8 mouse cellular contexts compared by ENCODE assay signal in genomic region chr9:92249987-92250772, GRCm38 (mm10). TPM values are rescaled to one million over a fixed set of nuclear protein-coding genes. Genes with fewer than 3 reads are reported as not detected.
DNase-seq lines count a peak whose midpoint lies in the region; ATAC-seq and TF ChIP-seq lines count a peak whose summit lies in the region.

No protein-coding gene starts in this region.

- H3K9me3 ChIP-seq in heart, embryonic 11.5 days (replicated peaks; ENCODE audit: control insufficient read depth, low read length), result no peaks in the 10 kb centered on the region
- no peaks in the 10 kb centered on the region for H3K9me3 ChIP-seq in kidney, embryonic 14.5 days (ENCODE audit: control insufficient read depth, low read length)

- peaks cover 49% of the 10 kb centered on the region for H3K79me2 ChIP-seq in C2C12 (ENCODE audit: control insufficient read depth, insufficient read depth)
- H3K79me2 ChIP-seq in liver, adult 2 months (ENCODE audit: control insufficient read depth, insufficient read depth, low read length), result no peaks in the 10 kb centered on the region; the same call in 1 of the 2 replicates

- H3K79me3 ChIP-seq in C2C12 (ENCODE audit: low read depth), result peaks cover 44% of the 10 kb centered on the region

- no peaks in the 10 kb centered on the region for H3K27me3 ChIP-seq in C2C12 (ENCODE audit: control insufficient read depth, insufficient read depth, insufficient read length)
- no peaks in the 10 kb centered on the region for H3K27me3 ChIP-seq in heart, embryonic 11.5 days (ENCODE audit: control insufficient read depth, insufficient read depth, low read length)
- no peaks in the 10 kb centered on the region for H3K27me3 ChIP-seq in kidney, embryonic 14.5 days (ENCODE audit: control insufficient read depth, insufficient read depth, low read length)
- H3K27me3 ChIP-seq in liver, adult 2 months (ENCODE audit: control insufficient read depth, insufficient read depth, low read length), result no peaks in the 10 kb centered on the region

- peak; percentile 91 for DNase-seq in liver, adult 2 months (ENCODE audit: extremely low read depth, low read depth, low spot score)
- DNase-seq in spleen, postnatal 36 days (ENCODE audit: low spot score in 2 of 2), result peak; percentile 54 to 63

- H3K27ac ChIP-seq in bone marrow macrophage, adult 2 months (ENCODE audit: insufficient read depth, low read depth, low read length), result peak overlapping the region; percentile 96
- H3K27ac ChIP-seq in heart, embryonic 11.5 days (ENCODE audit: low read depth, low read length), result peak overlapping the region; percentile 97
- H3K27ac ChIP-seq in kidney, embryonic 14.5 days (ENCODE audit: low read depth, low read length), result peak overlapping the region; percentile 98
- H3K27ac ChIP-seq in liver, adult 2 months (replicated peaks; ENCODE audit: insufficient read depth, low read depth, low read length), result peak overlapping the region; percentile 91

- under 1% methylated on average over 40 of the region's 40 CpGs for WGBS in heart, embryonic 11.5 days (ENCODE audit: insufficient replicate concordance)
- WGBS in kidney, embryonic 14.5 days, result under 1% methylated on average over 40 of the region's 40 CpGs
- WGBS in liver, adult 2 months, result under 1% methylated on average over 40 of the region's 40 CpGs

- peaks cover 4% of the 10 kb centered on the region for H3K36me3 ChIP-seq in C2C12 (ENCODE audit: control insufficient read depth, insufficient read depth)
- H3K36me3 ChIP-seq in heart, embryonic 11.5 days (ENCODE audit: control insufficient read depth, insufficient read depth, low read length), result no peaks in the 10 kb centered on the region
- H3K36me3 ChIP-seq in kidney, embryonic 14.5 days (ENCODE audit: control insufficient read depth, insufficient read depth, low read length), result no peaks in the 10 kb centered on the region
- H3K36me3 ChIP-seq in liver, adult 2 months (ENCODE audit: control insufficient read depth, insufficient read depth, low read length), result peaks cover 1% of the 10 kb centered on the region; the same call in 1 of the 2 replicates

- peak overlapping the region; percentile 86 for H3ac ChIP-seq in C2C12 (ENCODE audit: control insufficient read depth, insufficient read length, low read depth)

- peak overlapping the region; percentile 69 for H3K4me2 ChIP-seq in heart, embryonic 11.5 days
- H3K4me2 ChIP-seq in kidney, embryonic 14.5 days (replicated peaks; ENCODE audit: low read depth, low read length), result peak overlapping the region; percentile 59

- H3K9ac ChIP-seq in heart, embryonic 11.5 days (ENCODE audit: low read depth, low read length), result peak overlapping the region; percentile 85
- H3K9ac ChIP-seq in kidney, embryonic 14.5 days (ENCODE audit: low read depth, low read length), result peak overlapping the region; percentile 75
- peak overlapping the region; percentile 83 for H3K9ac ChIP-seq in liver, adult 2 months (ENCODE audit: low read depth, low read length)

- TF ChIP-seq POLR2A in bone marrow macrophage, adult 2 months (IDR thresholded peaks at IDR 0.05; ENCODE audit: borderline replicate concordance, low read depth, low read length), result no peak
- TF ChIP-seq POLR2A in liver, adult 2 months (IDR thresholded peaks at IDR 0.05; ENCODE audit: extremely low read depth, insufficient read depth, low read length), result peak; percentile 42; the same call in 1 of the 2 replicates

- peak overlapping the region; percentile 63 for H3K4me3 ChIP-seq in C2C12 (ENCODE audit: insufficient read depth, poor library complexity, severe bottlenecking)
- H3K4me3 ChIP-seq in bone marrow macrophage, adult 2 months (ENCODE audit: insufficient read depth, low read length), result peak overlapping the region; percentile 89
- H3K4me3 ChIP-seq in heart, embryonic 11.5 days (ENCODE audit: low read depth, low read length), result peak overlapping the region; percentile 75
- H3K4me3 ChIP-seq in kidney, embryonic 14.5 days (ENCODE audit: low read length), result peak overlapping the region; percentile 68
- peak overlapping the region; percentile 86 for H3K4me3 ChIP-seq in liver, adult 2 months (ENCODE audit: insufficient read depth, low read depth, low read length)

- peaks cover 22% of the 10 kb centered on the region for H3K4me1 ChIP-seq in bone marrow macrophage, adult 2 months (ENCODE audit: control insufficient read depth, insufficient read depth, low read length)
- H3K4me1 ChIP-seq in heart, embryonic 11.5 days (ENCODE audit: control insufficient read depth, insufficient read depth, low read length), result peaks cover 8% of the 10 kb centered on the region
- H3K4me1 ChIP-seq in kidney, embryonic 14.5 days (ENCODE audit: control insufficient read depth, insufficient read depth, low read length), result peaks cover 12% of the 10 kb centered on the region
- peaks cover 9% of the 10 kb centered on the region; the same call in 1 of the 2 replicates for H3K4me1 ChIP-seq in liver, adult 2 months (ENCODE audit: control insufficient read depth, insufficient read depth, low read length)

- peak; percentile 74 for ATAC-seq in erythroblast, adult 5-6 weeks (replicated peaks; ENCODE audit: low FRiP score, poor library complexity, severe bottlenecking)
- ATAC-seq in heart, embryonic 11.5 days (replicated peaks; ENCODE audit: insufficient number of reproducible peaks, low FRiP score, low TSS enrichment), result peak; percentile 88
- peak; percentile 96 for ATAC-seq in kidney, embryonic 14.5 days (ENCODE audit: low FRiP score, low TSS enrichment)
- peak; percentile 75 for ATAC-seq in monocyte, adult 5-6 weeks (replicated peaks; ENCODE audit: insufficient number of reproducible peaks, low FRiP score, low TSS enrichment, poor library complexity, severe bottlenecking)

- no peak for TF ChIP-seq CTCF in C2C12 (IDR thresholded peaks at IDR 0.05; ENCODE audit: control insufficient read depth, insufficient read depth, insufficient read length)
- 0 out of 2 replicates have a peak, but pooled peaks have one; percentile 11 for TF ChIP-seq CTCF in bone marrow macrophage, adult 2 months (IDR thresholded peaks at IDR 0.05; ENCODE audit: low read depth, low read length)
- 0 out of 2 replicates have a peak, but pooled peaks have one; percentile 2 for TF ChIP-seq CTCF in liver, adult 2 months (IDR thresholded peaks at IDR 0.05; ENCODE audit: low read depth, low read length)

TF ChIP-seq in C2C12, 6 proteins besides CTCF, POLR2A, EP300 and RAD21:
- TF ChIP-seq USF1 (IDR thresholded peaks at IDR 0.05; ENCODE audit: low read depth), result peak; percentile 46
- TF ChIP-seq CEBPB (IDR thresholded peaks at IDR 0.05; ENCODE audit: low read depth), result no peak

RNA-seq across cellular contexts. Expression of gene Plscr1, which starts 0.6 kb away (rescaled TPM):
- 41.1 TPM for polyA plus RNA-seq in C2C12 (2012; fragmentation: generic; extraction: Trizol)
- 11.3 and 15.7 TPM in 2 replicates for polyA plus RNA-seq in bone marrow macrophage, adult 2 months (2012; ENCODE audit: insufficient read depth, insufficient read length, missing spikeins)
- total RNA-seq in erythroblast, adult 5-6 weeks (2015; ENCODE audit: low replicate concordance), result 17.8 and 35.2 TPM in 2 replicates
- total RNA-seq in erythroblast, adult 5-6 weeks (2017; ENCODE audit: low replicate concordance), result 19.1 TPM in 2 replicates
- polyA plus RNA-seq in heart, embryonic 11.5 days (2014; fragmentation: Nextera tagmentation; extraction: Ambion mirVana), result 40.1 and 41.2 TPM in 2 replicates
- 83.5 and 91.2 TPM in 2 replicates for polyA plus RNA-seq in kidney, embryonic 14.5 days (2014; fragmentation: Nextera tagmentation; extraction: Ambion mirVana)
- total RNA-seq in liver, adult 2 months (2014; rRNA removed), result 13.5 and 18.3 TPM in 2 replicates
- 7.1 and 9.9 TPM in 2 replicates for polyA plus RNA-seq in liver, adult 2 months (2012; rRNA removed)
- total RNA-seq in monocyte, adult 5-6 weeks (2017), result 29.5 to 34.6 TPM (median 32.6 TPM) in 3 replicates

RNA-seq across cellular contexts. Expression of gene Plscr2, which starts 25.2 kb away (rescaled TPM):
- 7.1 TPM for polyA plus RNA-seq in C2C12 (2012; fragmentation: generic; extraction: Trizol)
- polyA plus RNA-seq in bone marrow macrophage, adult 2 months (2012; ENCODE audit: insufficient read depth, insufficient read length, missing spikeins), result not detected in 2 replicates
- total RNA-seq in erythroblast, adult 5-6 weeks (2015; ENCODE audit: low replicate concordance), result not detected in 2 replicates
- total RNA-seq in erythroblast, adult 5-6 weeks (2017; ENCODE audit: low replicate concordance), result not detected in 2 replicates
- polyA plus RNA-seq in heart, embryonic 11.5 days (2014; fragmentation: Nextera tagmentation; extraction: Ambion mirVana), result 3.4 and 5.1 TPM in 2 replicates
- polyA plus RNA-seq in kidney, embryonic 14.5 days (2014; fragmentation: Nextera tagmentation; extraction: Ambion mirVana), result 6.0 and 11.6 TPM in 2 replicates
- 27.4 and 51.6 TPM in 2 replicates for total RNA-seq in liver, adult 2 months (2014; rRNA removed)
- 13.6 and 13.9 TPM in 2 replicates for polyA plus RNA-seq in liver, adult 2 months (2012; rRNA removed)
- 0.39 TPM in 1 of 3 replicates, not detected in the others for total RNA-seq in monocyte, adult 5-6 weeks (2017)

RNA-seq across cellular contexts. Expression of gene Plscr5, which starts 57.4 kb away (rescaled TPM):
- polyA plus RNA-seq in C2C12 (2012; fragmentation: generic; extraction: Trizol), result not detected
- not detected in 2 replicates for polyA plus RNA-seq in bone marrow macrophage, adult 2 months (2012; ENCODE audit: insufficient read depth, insufficient read length, missing spikeins)
- total RNA-seq in erythroblast, adult 5-6 weeks (2015; ENCODE audit: low replicate concordance), result not detected in 2 replicates
- not detected in 2 replicates for total RNA-seq in erythroblast, adult 5-6 weeks (2017; ENCODE audit: low replicate concordance)
- polyA plus RNA-seq in heart, embryonic 11.5 days (2014; fragmentation: Nextera tagmentation; extraction: Ambion mirVana), result not detected in 2 replicates
- polyA plus RNA-seq in kidney, embryonic 14.5 days (2014; fragmentation: Nextera tagmentation; extraction: Ambion mirVana), result not detected in 2 replicates
- not detected in 2 replicates for total RNA-seq in liver, adult 2 months (2014; rRNA removed)
- not detected in 2 replicates for polyA plus RNA-seq in liver, adult 2 months (2012; rRNA removed)
- total RNA-seq in monocyte, adult 5-6 weeks (2017), result not detected in 3 replicates

RNA-seq across cellular contexts. Expression of gene 1700057G04Rik, which starts 59.0 kb away (rescaled TPM):
- polyA plus RNA-seq in C2C12 (2012; fragmentation: generic; extraction: Trizol), result 0.08 TPM
- not detected in 2 replicates for polyA plus RNA-seq in bone marrow macrophage, adult 2 months (2012; ENCODE audit: insufficient read depth, insufficient read length, missing spikeins)
- not detected in 2 replicates for total RNA-seq in erythroblast, adult 5-6 weeks (2015; ENCODE audit: low replicate concordance)
- total RNA-seq in erythroblast, adult 5-6 weeks (2017; ENCODE audit: low replicate concordance), result not detected in 2 replicates
- polyA plus RNA-seq in heart, embryonic 11.5 days (2014; fragmentation: Nextera tagmentation; extraction: Ambion mirVana), result not detected in 2 replicates
- not detected in 2 replicates for polyA plus RNA-seq in kidney, embryonic 14.5 days (2014; fragmentation: Nextera tagmentation; extraction: Ambion mirVana)
- not detected in 2 replicates for total RNA-seq in liver, adult 2 months (2014; rRNA removed)
- polyA plus RNA-seq in liver, adult 2 months (2012; rRNA removed), result not detected in 2 replicates
- total RNA-seq in monocyte, adult 5-6 weeks (2017), result 1.6 TPM in 1 of 3 replicates, not detected in the others

Comparison
In these comparisons a context has a peak if more than half of its experiments do, and no peak if none do; other contexts are left out.
1. Peak in every context shown above with its lines: DNase-seq, ATAC-seq, H3K4me3 ChIP-seq and H3K27ac ChIP-seq.